Mouse (Mus musculus): ENCODE data around the gene Gm43720.
A peak's percentile ranks its signal among the peaks of the same experiment; 100 is the strongest.
"Not testable (repeated sequence)": the region's sequence is repeated elsewhere in the genome, so short reads cannot be mapped to it uniquely, and the experiment has no call there.

Gene Gm43720

DNA sequence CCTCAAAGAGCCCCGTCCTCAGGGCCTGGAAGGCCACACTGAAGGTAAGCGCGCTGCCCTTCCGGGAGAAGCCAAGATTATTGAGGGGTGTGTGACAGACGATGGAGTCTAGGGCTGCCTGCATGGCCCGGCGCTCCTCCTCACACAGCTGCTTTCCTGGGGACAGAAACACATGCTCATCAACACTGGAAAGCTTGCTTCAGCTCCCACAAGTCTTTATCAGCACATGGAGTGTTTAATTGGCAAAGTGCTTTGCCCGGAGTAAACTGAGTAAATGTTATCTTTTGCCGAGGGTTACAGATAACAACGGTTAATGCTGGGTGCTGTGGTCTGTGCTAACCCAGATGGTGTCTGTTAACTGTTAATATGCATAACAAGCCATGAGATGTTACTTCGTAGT, 18.9 kb downstream of the Gm43720 start:
- DNase-seq, result no peak

- DNase-seq, result no peak
These were observed 19.7 kb downstream of the Gm43720 start for GRCm38 (mm10) chr5:138260051-138260450.

- DNase-seq, result no peak
These were observed 20.8 kb downstream of the Gm43720 start for GRCm38 (mm10) chr5:138258993-138259392.

- DNase-seq, result no peak
These were observed 21.2 kb downstream of the Gm43720 start for GRCm38 (mm10) chr5:138258542-138258941.

- DNase-seq, result no peak
These were observed 21.7 kb downstream of the Gm43720 start for GRCm38 (mm10) chr5:138258078-138258477.

DNA sequence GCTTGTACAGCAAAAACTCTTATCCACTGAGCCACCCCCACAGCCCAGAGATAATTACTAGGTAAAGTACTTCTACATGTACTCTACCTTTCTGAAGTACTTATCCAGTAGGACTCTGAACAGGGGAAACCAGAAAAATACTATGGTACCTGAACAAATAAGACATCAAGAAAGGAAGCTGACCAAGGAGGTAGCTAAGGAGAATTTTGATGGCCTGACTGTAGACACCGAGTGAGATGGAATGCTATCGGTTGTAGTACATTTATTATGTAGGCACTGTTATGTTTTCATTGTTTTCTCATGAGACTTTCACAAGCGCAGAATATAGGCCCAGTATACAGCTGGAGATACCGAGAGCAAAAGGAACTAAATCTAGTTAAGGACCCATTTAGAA, 22.2 kb downstream of the Gm43720 start:
- no peak for DNase-seq

GRCm38 (mm10) chr5:138256966-138257584, 22.7 kb downstream of the Gm43720 start:
- DNase-seq, result no peak

GRCm38 (mm10) chr5:138256094-138256467, 23.7 kb downstream of the Gm43720 start:
- DNase-seq, result no peak

DNA sequence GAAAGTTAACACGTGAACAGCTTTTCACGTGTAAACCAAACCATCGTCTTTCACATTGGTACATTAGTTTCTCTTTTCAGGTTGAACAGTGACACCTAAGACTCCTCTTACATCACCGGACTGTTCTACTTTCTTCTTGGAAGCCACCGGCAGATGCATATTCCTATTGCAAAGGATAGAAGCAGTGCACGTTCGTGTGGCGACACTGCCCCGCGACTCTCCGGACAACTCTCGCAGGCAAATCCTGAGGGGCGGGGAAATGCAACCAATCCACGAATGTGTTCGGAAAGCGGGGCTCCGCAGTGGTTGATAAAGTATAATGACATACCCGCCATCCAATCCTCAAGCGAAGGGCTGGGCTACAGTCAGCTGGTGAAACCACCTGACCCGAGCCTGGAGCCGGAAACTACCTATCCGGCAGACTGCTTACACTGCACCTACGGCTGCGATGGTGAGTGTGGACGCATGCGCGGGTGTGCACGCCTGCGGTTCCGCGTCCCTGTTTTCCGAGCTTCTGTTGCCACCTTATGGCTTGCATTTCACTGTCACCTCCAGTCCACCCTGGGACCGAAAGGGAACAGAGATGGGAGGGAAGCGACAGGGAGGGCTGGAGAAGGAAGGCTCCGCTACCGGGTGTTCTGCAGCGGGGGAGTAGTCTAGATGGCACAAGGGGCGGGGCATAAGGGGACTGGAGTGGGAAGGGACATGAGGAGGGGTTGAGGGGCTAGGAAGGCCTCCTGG, 24.2 kb downstream of the Gm43720 start, which contains the start of gene Lamtor4:
Gene Lamtor4, plus strand, starts transcription at position 130 of the 741 bp plus-strand sequence.
- DNase-seq, result peak; percentile 94

DNA sequence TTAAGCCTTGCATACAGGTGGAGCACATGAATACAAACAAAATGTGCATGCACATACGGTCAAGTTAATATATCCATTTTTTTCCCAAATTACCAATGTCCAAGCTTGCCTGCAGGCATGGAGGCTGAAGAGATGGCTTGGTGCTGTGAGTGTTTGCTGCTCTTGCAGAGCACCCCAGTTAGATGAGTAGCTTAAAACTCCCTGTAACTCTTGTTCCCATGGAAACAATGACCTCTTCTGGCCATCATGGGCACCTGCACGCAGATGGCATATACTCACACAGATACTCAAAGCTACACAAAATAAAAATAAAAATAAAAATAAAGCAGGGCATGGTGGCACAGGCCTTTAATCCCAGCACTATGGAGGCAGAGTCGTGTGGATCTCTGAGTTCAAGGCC, 26.7 kb downstream of the Gm43720 start:
- no peak for DNase-seq

DNA sequence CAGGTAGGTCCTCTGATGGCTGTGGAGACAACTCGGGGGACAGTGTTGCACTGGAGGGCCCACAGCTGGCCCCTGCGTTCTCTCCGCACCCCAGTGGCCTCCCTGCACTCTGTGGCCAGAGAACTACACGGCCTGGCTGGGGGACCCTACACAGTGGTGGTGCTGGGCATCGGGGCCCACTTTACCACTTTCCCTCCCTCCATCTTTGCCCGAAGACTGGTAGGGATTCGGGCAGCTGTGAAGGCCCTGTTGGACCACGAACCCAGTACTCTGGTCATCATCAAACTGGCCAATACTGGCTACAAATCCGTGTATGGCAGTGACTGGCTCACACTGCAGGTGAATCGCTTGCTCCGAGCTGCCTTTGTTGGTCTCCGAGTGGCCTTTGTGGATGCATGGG, 28.6 kb downstream of the Gm43720 start:
- DNase-seq, result no peak

DNA sequence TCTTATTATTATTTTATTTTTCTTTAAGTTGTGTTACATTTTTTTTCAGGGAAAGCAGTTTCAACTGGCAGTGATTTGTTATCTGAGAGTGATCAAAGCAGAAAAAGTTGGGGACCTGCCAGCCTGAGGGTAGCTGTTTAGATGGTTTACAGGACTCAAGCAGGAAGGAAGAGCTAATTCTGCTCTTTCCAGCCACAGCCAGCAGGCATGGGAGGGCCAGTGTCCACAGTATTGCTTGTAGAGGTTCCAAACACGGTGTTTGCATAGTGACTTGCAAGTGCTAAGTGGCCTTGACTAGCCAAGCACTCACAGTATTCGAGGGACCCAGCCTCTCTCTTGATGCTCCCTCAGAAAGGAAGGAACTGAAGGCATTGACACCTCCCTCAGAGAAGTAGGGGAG, 38.2 kb downstream of the Gm43720 start:
- no peak for DNase-seq

DNA sequence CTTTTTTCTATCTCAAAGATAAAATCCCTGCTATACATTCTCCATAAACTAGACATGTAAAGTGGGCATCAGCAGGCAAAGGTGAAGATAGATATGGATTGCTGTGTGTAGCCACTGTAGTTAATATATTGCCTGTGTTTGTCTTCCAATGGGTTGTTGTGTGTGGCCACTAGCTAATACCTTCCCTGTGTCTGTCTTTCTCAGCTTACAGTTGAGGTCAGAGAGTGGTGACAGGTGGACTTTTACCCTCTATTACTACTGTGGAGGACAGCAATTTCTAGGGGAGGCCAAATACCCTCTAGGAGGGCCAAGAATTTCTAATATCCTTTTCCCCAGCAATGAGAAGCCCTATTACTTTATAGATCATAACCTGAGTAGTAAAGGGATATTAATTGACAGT, 45.5 kb downstream of the Gm43720 start:
- no peak for DNase-seq

DNA sequence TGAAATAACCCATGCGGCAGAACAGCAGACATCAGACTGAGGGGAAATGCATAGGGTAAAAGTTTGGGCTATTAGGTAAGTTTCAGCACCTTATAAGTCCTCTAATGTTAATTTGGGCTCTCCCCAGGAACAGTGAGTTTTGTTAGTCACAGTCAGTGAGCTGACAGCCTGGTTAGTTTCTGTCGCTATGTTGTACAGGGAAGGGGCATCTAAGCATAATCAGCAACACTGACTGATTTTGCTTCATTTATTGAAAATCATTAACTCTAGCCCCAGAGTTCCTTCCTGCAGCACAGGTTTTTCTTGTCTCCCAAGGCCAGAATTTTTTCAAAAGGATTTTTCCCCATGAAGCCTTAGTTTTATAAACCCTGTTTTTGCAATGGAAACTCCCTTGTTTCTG, 46.0 kb downstream of the Gm43720 start:
- no peak for DNase-seq

GRCm38 (mm10) chr5:138229511-138229910, 50.2 kb downstream of the Gm43720 start:
- no peak for DNase-seq

- DNase-seq, result no peak
These were observed 51.7 kb downstream of the Gm43720 start for GRCm38 (mm10) chr5:138228026-138228425.

- no peak for DNase-seq
These were observed 52.4 kb downstream of the Gm43720 start for GRCm38 (mm10) chr5:138227367-138227766.

- DNase-seq, result no peak
These were observed 53.3 kb downstream of the Gm43720 start for GRCm38 (mm10) chr5:138226491-138226890.

DNA sequence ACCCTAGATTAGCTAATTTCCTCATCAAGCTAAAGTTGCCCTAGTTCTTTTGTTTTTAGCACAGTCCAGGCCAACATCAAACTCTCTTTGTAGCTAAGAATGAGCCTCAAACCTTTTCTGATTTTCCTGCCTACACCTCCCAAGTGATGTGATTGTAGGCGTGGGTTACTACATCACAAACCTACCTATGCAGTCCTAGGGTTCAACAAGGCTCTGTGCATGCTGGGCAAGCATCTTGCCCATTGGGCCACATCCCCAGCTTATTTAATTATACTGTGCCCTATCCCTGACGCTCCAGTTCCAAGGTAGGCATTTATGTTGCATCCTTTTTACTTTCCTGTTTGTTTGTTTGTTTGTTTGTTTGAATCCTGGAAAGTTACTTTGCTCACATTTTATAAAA, 54.1 kb downstream of the Gm43720 start, which contains the start of gene Nxpe5:
Gene Nxpe5, plus strand, starts transcription at position 199 of the 400 bp plus-strand sequence.
- no peak for DNase-seq

DNA sequence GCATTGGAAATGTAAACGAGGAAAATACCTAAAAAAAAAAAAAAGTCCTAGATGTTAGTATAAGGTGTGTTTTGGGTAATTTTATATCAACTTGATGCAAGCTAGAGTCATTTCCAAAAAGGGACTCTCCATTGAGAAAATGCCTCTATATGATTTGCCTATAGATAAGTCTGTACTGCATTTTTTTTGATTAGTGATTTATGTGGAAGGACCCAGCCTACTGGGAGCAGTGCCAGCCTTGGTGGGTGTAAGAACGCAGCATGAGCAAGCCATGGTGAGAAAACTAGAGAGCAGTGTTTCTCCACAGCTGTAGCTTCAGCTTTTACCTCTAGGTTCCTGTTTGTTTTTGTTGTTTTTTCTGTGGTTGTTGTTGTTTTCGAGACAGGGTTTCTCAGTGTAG, 56.5 kb downstream of the Gm43720 start:
- DNase-seq, result no peak

DNA sequence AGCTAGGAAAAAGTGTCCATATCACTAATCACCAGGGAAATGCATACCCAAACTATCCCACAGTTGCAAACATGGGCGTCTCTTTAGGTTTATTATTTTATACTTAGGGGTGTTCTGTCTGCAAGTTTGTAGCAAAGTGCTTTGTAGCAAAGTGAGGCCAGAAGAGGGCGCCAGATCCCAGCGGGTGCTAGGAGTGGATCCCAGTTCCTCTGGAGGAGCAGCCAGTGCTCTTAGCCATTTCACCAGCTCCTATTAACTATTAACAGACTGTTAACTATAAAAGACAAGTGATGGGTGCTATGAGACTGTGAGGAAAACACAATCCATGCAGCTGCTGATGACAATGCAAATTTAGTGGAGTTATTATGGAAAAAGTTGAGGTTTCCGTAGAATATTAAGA, 57.6 kb downstream of the Gm43720 start:
- peak; percentile 50 for DNase-seq

- DNase-seq, result no peak
These were observed 59.9 kb downstream of the Gm43720 start for GRCm38 (mm10) chr5:138219864-138220263.

DNA sequence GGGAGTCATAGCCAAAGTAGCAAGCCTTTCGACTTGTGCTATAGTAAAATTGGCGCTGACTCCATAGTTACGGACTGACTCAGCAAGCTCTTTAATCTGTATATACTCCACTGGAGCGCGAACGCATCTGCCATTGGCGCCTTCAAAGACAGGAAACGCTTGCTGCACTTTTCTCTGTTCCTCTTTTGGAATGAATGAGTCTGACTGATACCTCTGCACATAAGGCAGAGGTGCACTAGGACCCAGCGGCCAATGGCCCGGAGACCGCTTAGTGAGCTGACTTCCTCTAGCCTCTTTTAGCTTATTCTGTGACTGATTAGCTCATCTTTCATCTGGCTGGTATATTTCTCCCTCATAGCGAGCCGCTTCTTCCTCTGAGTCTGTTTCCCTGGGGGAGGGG, 63.1 kb downstream of the Gm43720 start:
- DNase-seq, result not testable (repeated sequence)

Measured in cerebellum, adult 11 months (tissue).